In genomic region chr3:137827678-137828077, GRCm38 (mm10) we compare ENCODE assay signal across 8 mouse cellular contexts. TPM values are rescaled to one million over a fixed set of nuclear protein-coding genes. Genes with fewer than 3 reads are reported as not detected.
DNase-seq lines count a peak whose midpoint lies in the region; ATAC-seq lines count a peak whose summit lies in the region.

No protein-coding gene starts in this region.

- no peak overlapping the region for H3K27ac ChIP-seq in forebrain, embryonic 16.5 days (ENCODE audit: low read length)
- no peak overlapping the region for H3K27ac ChIP-seq in forebrain, embryonic 15.5 days (replicated peaks)
- H3K27ac ChIP-seq in liver, embryonic 11.5 days (ENCODE audit: low read depth, low read length), result no peak overlapping the region
- no peak overlapping the region for H3K27ac ChIP-seq in midbrain, embryonic 14.5 days (replicated peaks; ENCODE audit: low read depth, low read length)

- peak; percentile 10 for DNase-seq in liver
- DNase-seq in liver, embryonic 11.5 days (ENCODE audit: low spot score), result no peak
- peak; percentile 44 for DNase-seq in embryo, embryonic 11 days
- peak; percentile 24 for DNase-seq in midbrain, embryonic 14.5 days
- DNase-seq in natural killer cell, adult 2 months (ENCODE audit: low spot score in 2 of 2), result no peak
- DNase-seq in gastrocnemius, adult 18-20 months (ENCODE audit: low spot score), result no peak

- no peak overlapping the region for H3K4me3 ChIP-seq in forebrain, embryonic 16.5 days (replicated peaks; ENCODE audit: low read length)
- no peak overlapping the region for H3K4me3 ChIP-seq in forebrain, embryonic 15.5 days
- no peak overlapping the region for H3K4me3 ChIP-seq in liver, embryonic 11.5 days (ENCODE audit: low read depth, low read length)
- H3K4me3 ChIP-seq in midbrain, embryonic 14.5 days (replicated peaks; ENCODE audit: low read depth, low read length), result no peak overlapping the region

- H3K4me1 ChIP-seq in forebrain, embryonic 16.5 days (replicated peaks; ENCODE audit: control insufficient read depth, insufficient read depth, low read length), result peaks cover 5% of the 10 kb centered on the region
- no peaks in the 10 kb centered on the region for H3K4me1 ChIP-seq in forebrain, embryonic 15.5 days
- no peaks in the 10 kb centered on the region for H3K4me1 ChIP-seq in liver, embryonic 11.5 days (replicated peaks; ENCODE audit: control insufficient read depth, insufficient read depth, low read length)
- no peaks in the 10 kb centered on the region for H3K4me1 ChIP-seq in midbrain, embryonic 14.5 days (ENCODE audit: control insufficient read depth, insufficient read depth, low read length)

- no peaks in the 10 kb centered on the region for H3K27me3 ChIP-seq in forebrain, embryonic 16.5 days (replicated peaks; ENCODE audit: control insufficient read depth, insufficient read depth, low read length)
- H3K27me3 ChIP-seq in forebrain, embryonic 15.5 days, result no peaks in the 10 kb centered on the region
- no peaks in the 10 kb centered on the region for H3K27me3 ChIP-seq in liver, embryonic 11.5 days (replicated peaks; ENCODE audit: control insufficient read depth, insufficient read depth, low read length)
- no peaks in the 10 kb centered on the region for H3K27me3 ChIP-seq in midbrain, embryonic 14.5 days (ENCODE audit: control insufficient read depth, insufficient read depth, low read length)

- WGBS in forebrain, embryonic 16.5 days, result 55% methylated on average over 11 of the region's 11 CpGs
- WGBS in forebrain, embryonic 15.5 days, result 49% methylated on average over 11 of the region's 11 CpGs
- 32% methylated on average over 11 of the region's 11 CpGs for WGBS in liver, embryonic 11.5 days
- WGBS in midbrain, embryonic 14.5 days, result 30% methylated on average over 11 of the region's 11 CpGs

- 0 out of 2 replicates have a peak, but pooled peaks have one; percentile 28 for ATAC-seq in forebrain, embryonic 16.5 days
- ATAC-seq in forebrain, embryonic 15.5 days (replicated peaks), result no peak
- no peak for ATAC-seq in liver, embryonic 11.5 days (replicated peaks; ENCODE audit: low FRiP score)
- ATAC-seq in midbrain, embryonic 14.5 days (ENCODE audit: low FRiP score, low TSS enrichment), result peak; percentile 37; the same call in 1 of the 2 replicates

- no peak overlapping the region for H3K4me2 ChIP-seq in forebrain, embryonic 16.5 days (ENCODE audit: low read length)
- no peak overlapping the region for H3K4me2 ChIP-seq in forebrain, embryonic 15.5 days (replicated peaks)
- H3K4me2 ChIP-seq in liver, embryonic 11.5 days, result no peak overlapping the region
- H3K4me2 ChIP-seq in midbrain, embryonic 14.5 days (ENCODE audit: low read length), result no peak overlapping the region

- H3K9ac ChIP-seq in forebrain, embryonic 16.5 days (replicated peaks; ENCODE audit: low read depth, low read length), result no peak overlapping the region
- H3K9ac ChIP-seq in forebrain, embryonic 15.5 days (replicated peaks), result no peak overlapping the region
- no peak overlapping the region for H3K9ac ChIP-seq in liver, embryonic 11.5 days (ENCODE audit: low read depth, low read length)
- H3K9ac ChIP-seq in midbrain, embryonic 14.5 days (replicated peaks; ENCODE audit: low read length), result no peak overlapping the region

- no peaks in the 10 kb centered on the region for H3K36me3 ChIP-seq in forebrain, embryonic 16.5 days (ENCODE audit: control insufficient read depth, insufficient read depth)
- H3K36me3 ChIP-seq in forebrain, embryonic 15.5 days, result no peaks in the 10 kb centered on the region
- no peaks in the 10 kb centered on the region for H3K36me3 ChIP-seq in liver, embryonic 11.5 days (ENCODE audit: control insufficient read depth, insufficient read depth, low read length)
- H3K36me3 ChIP-seq in midbrain, embryonic 14.5 days (ENCODE audit: control insufficient read depth, insufficient read depth, low read length), result no peaks in the 10 kb centered on the region

- H3K9me3 ChIP-seq in forebrain, embryonic 16.5 days (ENCODE audit: control insufficient read depth, low read length), result no peaks in the 10 kb centered on the region
- H3K9me3 ChIP-seq in forebrain, embryonic 15.5 days, result no peaks in the 10 kb centered on the region
- H3K9me3 ChIP-seq in liver, embryonic 11.5 days (ENCODE audit: control insufficient read depth, low read length), result no peaks in the 10 kb centered on the region
- H3K9me3 ChIP-seq in midbrain, embryonic 14.5 days (ENCODE audit: control insufficient read depth, low read length), result no peaks in the 10 kb centered on the region

RNA-seq across cellular contexts. Expression of gene H2afz, which starts 36.6 kb away (rescaled TPM):
- 1,163 and 1,308 TPM in 2 replicates for polyA plus RNA-seq in forebrain, embryonic 16.5 days (2015; fragmentation: Nextera tagmentation; extraction: Ambion mirVana)
- polyA plus RNA-seq in forebrain, embryonic 15.5 days (2015; fragmentation: Nextera tagmentation; extraction: Ambion mirVana), result 1,422 and 1,532 TPM in 2 replicates
- 2,121 and 2,201 TPM in 2 replicates for polyA plus RNA-seq in liver, embryonic 11.5 days (2014; fragmentation: Nextera tagmentation; extraction: Ambion mirVana)
- polyA plus RNA-seq in midbrain, embryonic 14.5 days (2014; fragmentation: Nextera tagmentation; extraction: Ambion mirVana), result 916 and 1,070 TPM in 2 replicates
- 10 to 100 TPM; 56.4 to 59.8 TPM for total RNA-seq in gastrocnemius, adult 18-20 months (2021)

RNA-seq across cellular contexts. Expression of gene Dnajb14, which starts 39.8 kb away (rescaled TPM):
- 7.8 and 12.2 TPM in 2 replicates for polyA plus RNA-seq in forebrain, embryonic 16.5 days (2015; fragmentation: Nextera tagmentation; extraction: Ambion mirVana)
- polyA plus RNA-seq in forebrain, embryonic 15.5 days (2015; fragmentation: Nextera tagmentation; extraction: Ambion mirVana), result 12.9 and 14.4 TPM in 2 replicates
- polyA plus RNA-seq in liver, embryonic 11.5 days (2014; fragmentation: Nextera tagmentation; extraction: Ambion mirVana), result 9.0 and 9.8 TPM in 2 replicates
- 14.0 and 15.8 TPM in 2 replicates for polyA plus RNA-seq in midbrain, embryonic 14.5 days (2014; fragmentation: Nextera tagmentation; extraction: Ambion mirVana)
- total RNA-seq in gastrocnemius, adult 18-20 months (2021), result 1 to 10 TPM; 7.1 to 7.7 TPM

Comparison
In these comparisons a context has a peak if more than half of its experiments do, and no peak if none do; other contexts are left out.
1. ATAC-seq: peak in forebrain, embryonic 16.5 days (single experiment) and midbrain, embryonic 14.5 days (single experiment); none in forebrain, embryonic 15.5 days (single experiment) and liver, embryonic 11.5 days (single experiment).
2. DNase-seq: peak in liver (single experiment), embryo, embryonic 11 days (single experiment) and midbrain, embryonic 14.5 days (single experiment); none in liver, embryonic 11.5 days (single experiment), natural killer cell, adult 2 months (0 of 2) and gastrocnemius, adult 18-20 months (single experiment).